Comparison of ENCODE assay signal across 8 mouse cellular contexts in the genomic region with DNA sequence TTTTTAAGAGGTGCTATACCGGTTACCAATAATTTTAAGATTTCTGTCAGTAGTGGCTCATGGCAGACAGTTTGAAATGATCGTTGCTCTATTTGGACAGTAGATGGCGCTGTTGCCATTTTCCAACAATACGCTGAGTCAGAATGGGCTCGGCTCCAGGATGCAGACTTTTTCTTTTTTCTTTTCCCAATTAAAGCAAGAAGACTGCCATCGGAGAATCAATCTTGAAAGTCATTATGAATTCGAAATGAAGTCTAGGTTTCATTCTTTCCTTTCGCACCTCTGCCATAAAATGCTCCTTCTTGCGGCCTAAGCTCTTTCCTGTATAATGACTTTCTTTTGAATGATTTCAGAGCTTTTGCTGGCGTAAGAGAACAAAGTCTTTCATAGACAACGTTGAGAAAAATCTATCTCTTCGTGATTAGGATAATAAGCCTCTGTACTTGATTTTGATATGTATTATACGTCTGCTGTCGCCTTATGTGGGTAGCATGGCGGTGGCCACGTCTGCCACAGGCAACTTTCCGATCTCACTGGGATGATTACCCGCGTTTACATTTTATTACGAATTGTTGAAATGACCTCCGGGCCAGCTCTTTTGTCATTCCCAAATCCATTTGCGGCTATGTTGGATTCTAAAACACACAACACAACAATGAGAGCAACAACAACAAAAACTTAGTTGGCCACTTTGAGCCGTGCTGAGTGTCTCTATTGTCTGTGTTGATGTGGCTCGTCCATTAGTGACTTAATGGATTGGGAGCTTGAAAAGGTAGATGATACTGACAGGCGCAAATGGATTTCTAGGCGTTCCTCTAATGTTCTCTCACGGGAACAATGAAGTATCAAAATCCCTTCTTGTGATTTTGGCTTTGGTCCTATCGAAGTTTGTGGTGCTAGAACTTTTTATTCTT. TPM values are rescaled to one million over a fixed set of nuclear protein-coding genes. Genes with fewer than 3 reads are reported as not detected.
DNase-seq lines count a peak whose midpoint lies in the region; ATAC-seq lines count a peak whose summit lies in the region.

No protein-coding gene starts in this region.

- H3K27me3 ChIP-seq in hindbrain, embryonic 16.5 days (replicated peaks; ENCODE audit: control insufficient read depth, insufficient read depth, low read length) = no peaks in the 10 kb centered on the region

- no peaks in the 10 kb centered on the region for H3K9me3 ChIP-seq in hindbrain, embryonic 16.5 days (ENCODE audit: control insufficient read depth, low read length)

- H3K27ac ChIP-seq in hindbrain, embryonic 16.5 days (ENCODE audit: low read depth, low read length) = no peak overlapping the region

- intact Hi-C loops in heart, postnatal 25 days (cut with DNase I) = loop anchor here (2.0 kb wide), 1 partner anchor 1716 kb away; no protein-coding TSS in a partner anchor

- no peaks in the 10 kb centered on the region for H3K36me3 ChIP-seq in hindbrain, embryonic 16.5 days (ENCODE audit: control insufficient read depth, insufficient read depth, low read length)

- DNase-seq in heart, adult 18-20 months = peak; percentile 41 to 75
- DNase-seq in heart, postnatal 25 days (ENCODE audit: low spot score) = no peak
- DNase-seq in cerebellum, adult 8-10 months = peak; percentile 51
- DNase-seq in forelimb bud, embryonic 11.5 days (ENCODE audit: low read depth, low spot score) = peak; percentile 80
- DNase-seq in left cerebral cortex, adult 11 months (ENCODE audit: low spot score) = peak; percentile 42
- DNase-seq in right cerebral cortex, postnatal 10 days (ENCODE audit: low spot score in 2 of 2) = peak; percentile 80 to 85

- no peaks in the 10 kb centered on the region for H3K4me1 ChIP-seq in hindbrain, embryonic 16.5 days (ENCODE audit: control insufficient read depth, insufficient read depth, low read depth, low read length)

- H3K9ac ChIP-seq in hindbrain, embryonic 16.5 days (ENCODE audit: low read depth, low read length) = peak overlapping the region; percentile 56

- 17% methylated on average over 28 of the region's 28 CpGs for WGBS in hindbrain, embryonic 16.5 days

- H3K4me2 ChIP-seq in hindbrain, embryonic 16.5 days (ENCODE audit: low read length) = peak overlapping the region; percentile 69

- peak overlapping the region; percentile 36 for H3K4me3 ChIP-seq in hindbrain, embryonic 16.5 days (ENCODE audit: low read length)

- peak; percentile 80 for ATAC-seq in hindbrain, embryonic 16.5 days
- peak; percentile 78 for ATAC-seq in megakaryocyte, adult 5-6 weeks (ENCODE audit: poor library complexity, severe bottlenecking)

RNA-seq across cellular contexts. Expression of a gene that starts 36.2 kb away (rescaled TPM):
- under 1 TPM in 1 of 2 experiments, not detected in 1; 0.26 TPM for total RNA-seq in heart, adult 18-20 months (2021)
- total RNA-seq in heart, postnatal 25 days (2021) = not detected
- 1.9 and 2.9 TPM in 2 replicates for polyA plus RNA-seq in hindbrain, embryonic 16.5 days (2015; fragmentation: Nextera tagmentation; extraction: Ambion mirVana)
- total RNA-seq in megakaryocyte, adult 5-6 weeks (2015) = not detected in 2 replicates
- total RNA-seq in megakaryocyte, adult 5-6 weeks (2017) = not detected in 2 replicates
